Mouse (Mus musculus): ENCODE data around the gene Gm10272. TPM values are rescaled to one million over a fixed set of nuclear protein-coding genes. Genes with fewer than 3 reads are reported as not detected.
"Not testable (repeated sequence)": the region's sequence is repeated elsewhere in the genome, so short reads cannot be mapped to it uniquely, and the experiment has no call there.

The Gm10272 gene
- polyA plus RNA-seq, 1 experiment from 2014 or later: not detected

DNA sequence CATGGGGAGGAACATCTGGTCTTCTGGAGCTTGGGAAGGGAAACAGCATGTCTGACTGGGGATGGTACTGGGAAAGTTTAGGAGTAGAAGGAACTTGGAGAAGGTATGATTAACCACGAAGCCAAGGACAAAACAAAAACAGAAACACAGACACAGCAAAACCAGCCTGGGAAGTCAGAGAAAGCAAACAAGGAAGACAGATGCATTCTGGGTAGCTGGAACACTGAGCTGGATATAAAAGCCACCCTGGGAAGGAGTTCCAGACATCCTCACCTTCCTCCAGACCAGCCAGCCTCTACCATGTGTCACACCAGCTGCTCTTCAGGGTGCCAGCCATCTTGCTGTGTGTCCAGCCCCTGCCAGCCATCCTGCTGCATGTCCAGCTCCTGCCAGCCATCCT, 9.1 kb downstream of the Gm10272 start, which contains the start of gene Gm10142:
Gm10142 (plus strand) TSS at position 301 of the 400 bp plus-strand sequence.
- Histone ChIP-seq H3K4me1 (ENCODE audit: control insufficient read depth, insufficient read depth, low read depth, low read length) (no peaks in the 10 kb centered on the region), H3K27ac (ENCODE audit: low read depth, low read length) (no peak within 1 kb of the TSS), H3K9ac (ENCODE audit: low read depth, low read length) (no peak within 1 kb of the TSS), H3K27me3 (replicated peaks; ENCODE audit: control insufficient read depth, insufficient read depth, low read length) (no peaks in the 10 kb centered on the region), H3K36me3 (ENCODE audit: control insufficient read depth, insufficient read depth, low read length) (no peaks in the 10 kb centered on the region), H3K4me2 (ENCODE audit: low read length) (no peak within 1 kb of the TSS), H3K9me3 (ENCODE audit: control insufficient read depth, low read length) (0 out of 2 replicates have a peak, but pooled peaks cover 2% of the 10 kb centered on the region), H3K4me3 (ENCODE audit: low read length) (no peak within 1 kb of the TSS)
- 77% methylated on average over 1 of the region's 1 CpGs for WGBS
- ATAC-seq: no peak

DNA sequence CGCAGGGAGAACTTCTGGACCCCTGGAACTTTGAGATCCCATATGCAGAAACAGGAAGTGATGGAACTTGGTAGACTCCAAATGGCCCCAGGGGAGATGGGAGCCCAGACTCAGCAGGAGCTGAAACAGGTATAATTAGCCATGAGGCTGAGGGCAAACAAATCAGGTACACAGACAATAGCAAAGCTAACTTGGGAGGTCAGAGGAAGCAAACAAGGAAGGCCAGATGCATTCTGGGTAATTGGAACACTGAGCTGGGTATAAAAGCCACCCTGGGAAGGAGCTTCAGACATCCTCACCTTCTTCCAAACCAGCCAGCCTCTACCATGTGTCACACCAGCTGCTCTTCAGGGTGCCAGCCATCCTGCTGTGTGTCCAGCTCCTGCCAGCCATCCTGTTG, 13.9 kb downstream of the Gm10272 start, which contains the start of gene Krtap12-1:
Krtap12-1 (plus strand) TSS at position 301 of the 400 bp plus-strand sequence.
- WGBS: 100% methylated on average over 1 of the region's 1 CpGs
- H3K27me3 ChIP-seq (replicated peaks; ENCODE audit: control insufficient read depth, insufficient read depth, low read length); H3K36me3 ChIP-seq (ENCODE audit: control insufficient read depth, insufficient read depth, low read length); H3K4me1 ChIP-seq (ENCODE audit: control insufficient read depth, insufficient read depth, low read depth, low read length); H3K4me3 ChIP-seq (ENCODE audit: low read length); H3K27ac ChIP-seq (ENCODE audit: low read depth, low read length); H3K9me3 ChIP-seq (ENCODE audit: control insufficient read depth, low read length); H3K4me2 ChIP-seq (ENCODE audit: low read length); H3K9ac ChIP-seq (ENCODE audit: low read depth, low read length); ATAC-seq: not testable (repeated sequence)

DNA sequence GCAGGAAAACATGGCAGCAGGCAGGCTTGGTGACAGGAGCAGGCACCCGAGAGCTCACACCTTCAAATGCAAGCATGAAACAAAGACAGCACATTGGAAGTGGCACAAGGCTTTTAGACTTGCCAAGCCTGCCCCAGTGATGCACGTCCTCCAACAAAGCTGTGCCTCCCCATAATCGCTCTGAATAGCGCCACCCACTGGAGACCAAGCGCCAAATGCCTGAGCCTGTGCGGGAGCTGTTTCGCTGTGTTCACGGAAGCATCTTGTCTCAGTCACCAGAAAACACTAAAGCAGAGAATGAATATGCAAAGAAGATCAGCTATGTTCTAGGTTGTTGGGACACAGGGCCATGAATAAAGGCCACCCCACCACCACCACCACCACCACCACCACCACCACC, 18.4 kb downstream of the Gm10272 start:
- no peaks in the 10 kb centered on the region for H3K4me1 ChIP-seq (ENCODE audit: control insufficient read depth, insufficient read depth, low read depth, low read length)
- H3K4me3 ChIP-seq (ENCODE audit: low read length): no peak overlapping the region
- H3K27me3 ChIP-seq (replicated peaks; ENCODE audit: control insufficient read depth, insufficient read depth, low read length): no peaks in the 10 kb centered on the region; the same call in 1 of the 2 replicates
- WGBS: 77% methylated on average over 8 of the region's 8 CpGs
- H3K9me3 ChIP-seq (ENCODE audit: control insufficient read depth, low read length): no peaks in the 10 kb centered on the region
- no peaks in the 10 kb centered on the region for H3K36me3 ChIP-seq (ENCODE audit: control insufficient read depth, insufficient read depth, low read length)
- no peak overlapping the region for H3K9ac ChIP-seq (ENCODE audit: low read depth, low read length)
- ATAC-seq: no peak
- H3K4me2 ChIP-seq (ENCODE audit: low read length): no peak overlapping the region
- H3K27ac ChIP-seq (ENCODE audit: low read depth, low read length): no peak overlapping the region

DNA sequence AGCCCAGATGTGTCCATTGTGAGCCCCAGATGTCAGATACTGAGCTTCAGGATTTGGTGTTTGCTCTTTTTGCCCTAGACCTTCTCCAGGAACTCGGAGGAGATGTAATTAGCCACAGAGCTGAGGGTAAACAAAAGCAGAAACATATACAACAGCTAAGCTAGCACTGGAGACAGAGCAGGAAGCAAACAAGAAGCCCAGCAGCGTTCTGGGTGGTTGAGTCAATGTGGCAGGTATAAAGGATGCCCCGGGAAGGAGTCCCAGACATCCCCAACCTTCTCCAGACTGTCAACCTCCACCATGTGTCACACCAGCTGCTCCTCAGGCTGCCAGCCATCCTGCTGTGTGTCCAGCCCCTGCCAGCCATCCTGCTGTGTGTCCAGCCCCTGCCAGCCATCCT, 19.8 kb downstream of the Gm10272 start, which contains the start of gene Gm10100:
Gm10100 (plus strand) TSS at position 301 of the 400 bp plus-strand sequence.
- WGBS: 52% methylated on average over 3 of the region's 3 CpGs
- Histone ChIP-seq H3K9ac (ENCODE audit: low read depth, low read length) (no peak within 1 kb of the TSS), H3K9me3 (ENCODE audit: control insufficient read depth, low read length) (no peaks in the 10 kb centered on the region), H3K36me3 (ENCODE audit: control insufficient read depth, insufficient read depth, low read length) (no peaks in the 10 kb centered on the region), H3K4me2 (ENCODE audit: low read length) (no peak within 1 kb of the TSS), H3K27me3 (replicated peaks; ENCODE audit: control insufficient read depth, insufficient read depth, low read length) (no peaks in the 10 kb centered on the region; the same call in 1 of the 2 replicates), H3K27ac (ENCODE audit: low read depth, low read length) (no peak within 1 kb of the TSS), H3K4me1 (ENCODE audit: control insufficient read depth, insufficient read depth, low read depth, low read length) (no peaks in the 10 kb centered on the region), H3K4me3 (ENCODE audit: low read length) (no peak within 1 kb of the TSS)
- no peak for ATAC-seq

DNA sequence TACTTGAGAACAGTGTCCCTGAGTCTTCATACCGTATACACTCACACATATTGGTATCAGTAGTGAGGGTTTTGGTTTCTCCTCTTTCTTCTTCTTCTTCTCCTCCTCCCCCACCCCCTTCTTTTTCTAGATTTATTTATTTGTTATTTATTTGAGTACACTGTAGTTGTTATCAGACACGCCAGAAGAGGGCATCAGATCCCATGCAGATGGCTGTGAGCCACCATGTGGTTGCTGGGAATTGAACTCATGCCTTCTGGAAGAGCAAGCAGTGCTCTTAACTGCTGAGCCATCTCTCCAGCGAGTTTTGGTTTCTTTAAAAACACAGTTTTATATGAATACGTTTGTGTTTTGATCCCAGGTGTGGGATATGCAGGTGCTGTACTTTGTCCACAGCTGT, 21.9 kb downstream of the Gm10272 start:
- Histone ChIP-seq H3K27ac (ENCODE audit: low read depth, low read length) (no peak overlapping the region), H3K4me2 (ENCODE audit: low read length) (no peak overlapping the region), H3K36me3 (ENCODE audit: control insufficient read depth, insufficient read depth, low read length) (no peaks in the 10 kb centered on the region), H3K27me3 (replicated peaks; ENCODE audit: control insufficient read depth, insufficient read depth, low read length) (no peaks in the 10 kb centered on the region; the same call in 1 of the 2 replicates), H3K9ac (ENCODE audit: low read depth, low read length) (no peak overlapping the region), H3K9me3 (ENCODE audit: control insufficient read depth, low read length) (no peaks in the 10 kb centered on the region), H3K4me3 (ENCODE audit: low read length) (no peak overlapping the region), H3K4me1 (ENCODE audit: control insufficient read depth, insufficient read depth, low read depth, low read length) (no peaks in the 10 kb centered on the region)
- ATAC-seq: no peak
- 62% methylated on average over 4 of the region's 4 CpGs for WGBS

DNA sequence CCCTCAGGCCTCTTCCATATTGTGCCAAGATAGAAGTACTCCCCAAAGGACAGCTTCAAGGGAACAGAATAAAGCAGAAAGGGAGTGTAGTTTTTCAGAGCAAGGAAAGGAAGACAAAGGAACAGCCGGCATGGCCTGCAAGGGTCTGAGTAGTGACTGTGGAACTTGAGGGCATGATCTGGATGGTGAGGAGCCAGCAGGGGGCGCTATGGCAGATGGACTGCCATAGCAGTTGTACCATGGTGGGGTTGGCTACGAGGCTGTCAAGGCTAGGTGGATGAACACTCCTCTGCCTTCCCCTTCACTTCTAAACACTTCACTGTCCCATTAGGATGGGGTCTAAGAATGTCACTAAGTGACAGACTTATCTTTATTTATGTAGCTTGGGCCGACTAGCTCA, 22.8 kb downstream of the Gm10272 start:
- no peaks in the 10 kb centered on the region for H3K9me3 ChIP-seq (ENCODE audit: control insufficient read depth, low read length)
- 44% methylated on average over 4 of the region's 4 CpGs for WGBS
- no peak overlapping the region for H3K9ac ChIP-seq (ENCODE audit: low read depth, low read length)
- no peaks in the 10 kb centered on the region; the same call in 1 of the 2 replicates for H3K27me3 ChIP-seq (replicated peaks; ENCODE audit: control insufficient read depth, insufficient read depth, low read length)
- no peaks in the 10 kb centered on the region for H3K4me1 ChIP-seq (ENCODE audit: control insufficient read depth, insufficient read depth, low read depth, low read length)
- H3K4me2 ChIP-seq (ENCODE audit: low read length): no peak overlapping the region
- no peak for ATAC-seq
- H3K4me3 ChIP-seq (ENCODE audit: low read length): no peak overlapping the region
- no peaks in the 10 kb centered on the region for H3K36me3 ChIP-seq (ENCODE audit: control insufficient read depth, insufficient read depth, low read length)
- H3K27ac ChIP-seq (ENCODE audit: low read depth, low read length): no peak overlapping the region

DNA sequence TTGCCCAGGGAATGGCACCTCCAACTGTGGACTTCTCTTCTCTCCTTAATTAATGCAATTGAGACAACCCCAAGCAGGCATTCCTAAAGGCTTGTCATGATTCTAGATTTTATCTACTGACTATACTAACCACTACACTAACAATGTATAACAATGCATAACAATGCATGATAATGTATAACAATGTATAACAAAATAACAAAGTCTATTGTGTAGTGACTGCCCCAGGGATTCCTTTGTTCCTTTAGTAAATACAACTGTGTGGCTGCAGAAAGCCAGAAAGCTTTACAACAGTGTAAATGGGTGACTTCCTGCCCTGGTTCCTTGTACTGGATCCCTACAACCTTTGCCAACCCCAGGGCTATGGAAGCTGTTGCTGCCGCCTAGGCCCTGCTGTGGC, 29.5 kb downstream of the Gm10272 start:
- H3K27me3 ChIP-seq (replicated peaks; ENCODE audit: control insufficient read depth, insufficient read depth, low read length): no peaks in the 10 kb centered on the region
- 96% methylated on average over 1 of the region's 1 CpGs for WGBS
- no peaks in the 10 kb centered on the region for H3K9me3 ChIP-seq (ENCODE audit: control insufficient read depth, low read length)
- no peaks in the 10 kb centered on the region for H3K4me1 ChIP-seq (ENCODE audit: control insufficient read depth, insufficient read depth, low read depth, low read length)
- no peak overlapping the region for H3K9ac ChIP-seq (ENCODE audit: low read depth, low read length)
- H3K36me3 ChIP-seq (ENCODE audit: control insufficient read depth, insufficient read depth, low read length): no peaks in the 10 kb centered on the region
- no peak overlapping the region for H3K4me2 ChIP-seq (ENCODE audit: low read length)
- no peak overlapping the region for H3K27ac ChIP-seq (ENCODE audit: low read depth, low read length)
- ATAC-seq: no peak
- H3K4me3 ChIP-seq (ENCODE audit: low read length): no peak overlapping the region

GRCm38 (mm10) chr10:77738929-77739328, 32.5 kb downstream of the Gm10272 start:
- 89% methylated on average over 4 of the region's 4 CpGs for WGBS
- no peak overlapping the region for H3K4me3 ChIP-seq (ENCODE audit: low read length)
- ATAC-seq: no peak
- no peaks in the 10 kb centered on the region for H3K27me3 ChIP-seq (replicated peaks; ENCODE audit: control insufficient read depth, insufficient read depth, low read length)
- H3K4me1 ChIP-seq (ENCODE audit: control insufficient read depth, insufficient read depth, low read depth, low read length): no peaks in the 10 kb centered on the region
- H3K36me3 ChIP-seq (ENCODE audit: control insufficient read depth, insufficient read depth, low read length): no peaks in the 10 kb centered on the region
- H3K27ac ChIP-seq (ENCODE audit: low read depth, low read length): no peak overlapping the region
- H3K4me2 ChIP-seq (ENCODE audit: low read length): no peak overlapping the region
- no peaks in the 10 kb centered on the region for H3K9me3 ChIP-seq (ENCODE audit: control insufficient read depth, low read length)
- H3K9ac ChIP-seq (ENCODE audit: low read depth, low read length): no peak overlapping the region

GRCm38 (mm10) chr10:77741924-77742688, 35.7 kb downstream of the Gm10272 start, which contains the start of gene Gm18596:
Gene Gm18596, minus strand, starts transcription at chr10:77742638.
- H3K36me3 ChIP-seq (ENCODE audit: control insufficient read depth, insufficient read depth, low read length); H3K9ac ChIP-seq (ENCODE audit: low read depth, low read length); H3K27ac ChIP-seq (ENCODE audit: low read depth, low read length); H3K4me1 ChIP-seq (ENCODE audit: control insufficient read depth, insufficient read depth, low read depth, low read length); H3K4me3 ChIP-seq (ENCODE audit: low read length); H3K27me3 ChIP-seq (replicated peaks; ENCODE audit: control insufficient read depth, insufficient read depth, low read length); ATAC-seq; H3K4me2 ChIP-seq (ENCODE audit: low read length); H3K9me3 ChIP-seq (ENCODE audit: control insufficient read depth, low read length): not testable (repeated sequence)
- 49% methylated on average over 5 of the region's 5 CpGs for WGBS
